Mouse (Mus musculus): ENCODE data around the gene Cyp2b10. TPM values are rescaled to one million over a fixed set of nuclear protein-coding genes. Genes with fewer than 3 reads are reported as not detected.

Gene Cyp2b10
- total and polyA plus RNA-seq, 3 experiments, result not detected

GRCm38 (mm10) chr7:25945274-25945673 lies 47.9 kb downstream of the Cyp2b10 start:
- no peak for DNase-seq (ENCODE audit: low spot score)

More at GRCm38 (mm10) chr7:25945274-25945673, 47.9 kb downstream of the Cyp2b10 start:
- H3K36me3 ChIP-seq (replicated peaks), result no peaks in the 10 kb centered on the region
- H3K9me3 ChIP-seq (replicated peaks), result no peaks in the 10 kb centered on the region
- no peak overlapping the region for H3K4me3 ChIP-seq (ENCODE audit: low read depth, low read length)
- ATAC-seq (ENCODE audit: extremely low read depth, insufficient number of reproducible peaks, low FRiP score, poor library complexity, severe bottlenecking), result no peak
- no peaks in the 10 kb centered on the region for H3K27me3 ChIP-seq (ENCODE audit: insufficient read depth, low read length)
- no peak for TF ChIP-seq TAL1 (conservative IDR thresholded peaks at IDR 0.05; ENCODE audit: low read depth, low read length)
- TF ChIP-seq GATA1 (IDR thresholded peaks at IDR 0.05; ENCODE audit: borderline replicate concordance, low read length), result no peak
- no peak for TF ChIP-seq POLR2AphosphoS5 (IDR thresholded peaks at IDR 0.05; ENCODE audit: insufficient replicate concordance, low read depth, low read length)
- TF ChIP-seq GATA2 (IDR thresholded peaks at IDR 0.05; ENCODE audit: borderline replicate concordance, low read depth, low read length), result no peak
- no peak for TF ChIP-seq CTCF (IDR thresholded peaks at IDR 0.05; ENCODE audit: low read depth, low read length)
- no peaks in the 10 kb centered on the region for H3K4me1 ChIP-seq (ENCODE audit: insufficient read depth, low read depth, low read length)

Other genes with a start within 250 kb of the Cyp2b10 start
- gene Bckdha, start 238.6 kb upstream of the Cyp2b10 start, total RNA-seq (2014; fragmentation: Nextera tagmentation), result 6.0 and 7.8 TPM in 2 replicates
- gene Bckdha, start 238.6 kb upstream of the Cyp2b10 start, total RNA-seq (2017), result 20.4 and 23.8 TPM in 2 replicates
- 36.6 and 44.1 TPM in 2 replicates for gene Bckdha, start 238.6 kb upstream of the Cyp2b10 start, polyA plus RNA-seq (2012)
- 71.6 and 84.6 TPM in 2 replicates for gene Exosc5, start 238.5 kb upstream of the Cyp2b10 start, total RNA-seq (2014; fragmentation: Nextera tagmentation)
- 51.4 and 55.4 TPM in 2 replicates for gene Exosc5, start 238.5 kb upstream of the Cyp2b10 start, total RNA-seq (2017)
- gene Exosc5, start 238.5 kb upstream of the Cyp2b10 start, polyA plus RNA-seq (2012), result 367 and 471 TPM in 2 replicates
- gene Tmem91, start 222.5 kb upstream of the Cyp2b10 start, total RNA-seq (2014; fragmentation: Nextera tagmentation), result 8.6 TPM in 1 of 2 replicates, not detected in the other
- gene Tmem91, start 222.5 kb upstream of the Cyp2b10 start, total RNA-seq (2017), result 1.3 and 2.2 TPM in 2 replicates
- 3.6 TPM in 2 replicates for gene Tmem91, start 222.5 kb upstream of the Cyp2b10 start, polyA plus RNA-seq (2012)
- 21.1 and 26.3 TPM in 2 replicates for gene B9d2, start 216.8 kb upstream of the Cyp2b10 start, total RNA-seq (2014; fragmentation: Nextera tagmentation)
- gene B9d2, start 216.8 kb upstream of the Cyp2b10 start, total RNA-seq (2017), result 49.8 and 65.1 TPM in 2 replicates
- 119 and 131 TPM in 2 replicates for gene B9d2, start 216.8 kb upstream of the Cyp2b10 start, polyA plus RNA-seq (2012)
- gene Tgfb1, start 210.6 kb upstream of the Cyp2b10 start, total RNA-seq (2014; fragmentation: Nextera tagmentation), result 390 and 397 TPM in 2 replicates
- gene Tgfb1, start 210.6 kb upstream of the Cyp2b10 start, total RNA-seq (2017), result 40.8 TPM in 2 replicates
- gene Tgfb1, start 210.6 kb upstream of the Cyp2b10 start, polyA plus RNA-seq (2012), result 1,473 and 1,799 TPM in 2 replicates
- 41.2 and 52.8 TPM in 2 replicates for gene Ccdc97, start 178.5 kb upstream of the Cyp2b10 start, total RNA-seq (2014; fragmentation: Nextera tagmentation)
- gene Ccdc97, start 178.5 kb upstream of the Cyp2b10 start, total RNA-seq (2017), result 10.7 and 11.7 TPM in 2 replicates
- 63.1 and 65.3 TPM in 2 replicates for gene Ccdc97, start 178.5 kb upstream of the Cyp2b10 start, polyA plus RNA-seq (2012)
- gene Hnrnpul1, start 142.9 kb upstream of the Cyp2b10 start, total RNA-seq (2014; fragmentation: Nextera tagmentation), result 364 and 375 TPM in 2 replicates
- 106 and 116 TPM in 2 replicates for gene Hnrnpul1, start 142.9 kb upstream of the Cyp2b10 start, total RNA-seq (2017)
- 382 and 453 TPM in 2 replicates for gene Hnrnpul1, start 142.9 kb upstream of the Cyp2b10 start, polyA plus RNA-seq (2012)
- gene Axl, start 108.9 kb upstream of the Cyp2b10 start, total RNA-seq (2014; fragmentation: Nextera tagmentation), result 2.5 TPM in 1 of 2 replicates, not detected in the other
- gene Axl, start 108.9 kb upstream of the Cyp2b10 start, total RNA-seq (2017), result 0.11 and 0.35 TPM in 2 replicates
- gene Axl, start 108.9 kb upstream of the Cyp2b10 start, polyA plus RNA-seq (2012), result not detected in 2 replicates
- not detected in 2 replicates for gene Cyp2s1, start 80.7 kb upstream of the Cyp2b10 start, total RNA-seq (2014; fragmentation: Nextera tagmentation)
- gene Cyp2s1, start 80.7 kb upstream of the Cyp2b10 start, total RNA-seq (2017), result 0.06 and 0.11 TPM in 2 replicates
- gene Cyp2s1, start 80.7 kb upstream of the Cyp2b10 start, polyA plus RNA-seq (2012), result not detected in 2 replicates
- not detected in 2 replicates for gene Cyp2b13, start 163.9 kb downstream of the Cyp2b10 start, total RNA-seq (2014; fragmentation: Nextera tagmentation)
- not detected in 2 replicates for gene Cyp2b13, start 163.9 kb downstream of the Cyp2b10 start, total RNA-seq (2017)
- not detected in 2 replicates for gene Cyp2b13, start 163.9 kb downstream of the Cyp2b10 start, polyA plus RNA-seq (2012)